Mouse (Mus musculus): ENCODE data around the gene Rgs9.

Rgs9 gene

GRCm38 (mm10) chr11:109178788-109179518 lies 119.0 kb downstream of the Rgs9 start:
- DNase-seq (ENCODE audit: low read depth, low spot score), result peak; percentile 53

GRCm38 (mm10) chr11:109175376-109175969 lies 122.5 kb downstream of the Rgs9 start:
- no peak for DNase-seq (ENCODE audit: low read depth, low spot score)

Data from ZHBTc4 (cell line).